Mouse (Mus musculus) c-Kit-positive CD71-positive TER-119-positive erythroid progenitor cells, embryonic 14.5 days (primary cell): Measurements from ENCODE around the gene Sirpa.

ENCODE experiments used
- DNase-seq: peaks from one replicate; pipeline ENCODE4 v3.0.0-alpha.2; 2013; ENCODE audit warnings: low spot score

The Sirpa gene

DNA sequence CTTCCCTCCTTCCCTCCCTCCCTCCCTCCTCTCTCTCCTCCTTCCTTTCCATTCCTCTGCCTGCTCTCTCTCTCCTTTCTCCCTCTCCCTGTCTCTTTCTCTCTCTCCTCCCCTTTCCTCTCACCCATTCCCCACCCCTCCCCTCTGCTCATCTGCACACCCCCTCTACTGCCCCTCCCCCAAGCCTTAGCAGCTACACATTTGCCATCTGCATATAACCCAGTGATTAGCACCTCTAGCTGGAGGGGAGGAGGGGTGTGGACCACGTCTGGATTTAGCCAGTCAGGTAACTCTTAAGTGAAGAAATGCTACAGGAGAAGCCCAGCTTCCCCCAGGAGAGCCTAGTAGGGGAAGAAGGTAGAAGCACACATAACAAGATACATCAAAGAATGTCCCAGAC is 7.7 kb upstream of the Sirpa start:
- DNase-seq: no peak

DNA sequence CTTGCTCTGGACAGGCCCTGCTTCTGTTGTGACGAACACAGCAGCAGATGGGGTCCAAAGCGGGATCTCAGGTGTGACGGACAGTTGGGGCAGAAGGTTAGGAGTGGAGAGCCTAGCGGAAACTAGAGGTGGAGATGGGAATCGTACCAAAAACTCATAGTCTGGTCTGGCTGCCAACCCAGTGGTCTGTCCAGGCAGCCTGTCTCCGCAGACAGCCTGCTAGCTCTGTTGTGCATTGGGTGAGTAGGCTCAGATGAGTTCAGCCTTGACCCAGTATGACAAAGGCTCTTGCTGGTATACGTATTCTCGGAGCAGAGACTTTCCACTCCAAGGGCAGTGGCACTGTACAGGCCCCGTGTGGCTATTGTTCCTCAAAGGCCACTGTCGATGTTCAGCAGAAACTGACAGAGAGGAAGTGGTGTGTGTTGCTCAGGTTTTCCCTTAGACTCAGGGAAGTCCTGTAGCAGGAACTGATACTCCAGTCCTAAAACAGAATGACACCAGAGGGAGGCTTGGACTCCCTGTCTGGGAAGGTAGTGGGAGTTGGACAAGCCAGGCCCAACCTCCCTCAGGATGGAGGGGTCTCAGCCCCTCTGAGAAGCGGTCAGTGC is 6.6 kb upstream of the Sirpa start:
- no peak for DNase-seq

DNA sequence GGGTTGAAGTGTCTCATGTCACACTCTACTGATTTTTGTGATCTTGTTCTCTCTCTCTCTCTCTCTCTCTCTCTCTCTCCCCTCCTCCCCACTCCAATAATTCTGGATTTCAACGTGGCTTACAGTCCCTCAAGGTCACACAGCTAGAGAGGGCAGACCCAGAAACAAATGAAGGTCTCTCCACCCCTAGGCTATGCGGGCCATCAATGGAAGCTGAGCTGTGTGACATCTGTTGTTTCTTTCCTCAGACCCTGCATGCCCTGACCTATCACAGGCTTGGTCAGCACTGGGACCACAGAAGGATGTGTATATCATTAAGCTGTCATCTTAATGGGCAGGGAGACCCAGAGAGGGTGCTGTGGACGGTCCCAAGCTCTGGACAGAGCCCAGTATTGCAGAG is 5.4 kb upstream of the Sirpa start:
- no peak for DNase-seq

DNA sequence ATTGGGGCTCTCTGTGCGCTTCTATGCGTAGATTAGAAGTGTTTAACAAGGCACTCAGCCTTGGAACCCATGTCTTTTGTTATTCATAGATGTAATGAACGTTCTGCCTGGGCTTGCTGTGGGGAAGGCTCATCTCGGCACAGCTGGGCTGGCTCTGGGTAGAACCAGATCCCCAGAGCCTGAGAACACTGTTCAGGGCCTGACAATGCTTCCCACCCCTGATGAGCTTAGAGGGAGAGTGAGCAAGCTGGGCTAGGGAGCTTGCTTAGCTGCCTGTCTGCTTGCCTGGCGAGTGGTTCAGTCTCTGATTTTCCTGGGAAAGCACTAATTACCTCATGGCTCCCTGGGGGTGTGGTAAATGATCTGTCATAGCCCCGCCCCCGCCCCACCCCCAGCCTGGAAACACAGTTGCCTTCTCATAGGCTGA is 4.8 kb upstream of the Sirpa start:
- DNase-seq: no peak

DNA sequence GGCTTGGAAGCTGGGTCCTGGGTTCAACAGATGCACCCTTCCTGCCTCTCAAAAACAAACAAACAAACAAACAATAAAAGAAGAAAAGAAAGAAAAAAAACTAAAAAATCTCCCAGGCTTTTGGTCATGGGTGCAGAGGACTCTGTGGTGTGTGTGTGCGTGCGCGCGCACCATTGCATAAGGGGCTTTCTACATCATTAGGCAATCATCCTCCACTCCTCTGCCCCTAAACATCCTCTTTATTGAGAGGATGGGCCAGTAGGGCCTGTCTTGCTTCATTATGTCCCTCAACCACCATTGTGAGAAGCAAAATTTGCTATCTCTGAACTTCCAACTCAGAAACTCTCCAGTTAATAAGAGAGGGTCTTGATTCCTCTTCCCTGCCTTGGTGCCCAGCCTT is 738 bp upstream of the Sirpa start:
- DNase-seq: no peak

DNA sequence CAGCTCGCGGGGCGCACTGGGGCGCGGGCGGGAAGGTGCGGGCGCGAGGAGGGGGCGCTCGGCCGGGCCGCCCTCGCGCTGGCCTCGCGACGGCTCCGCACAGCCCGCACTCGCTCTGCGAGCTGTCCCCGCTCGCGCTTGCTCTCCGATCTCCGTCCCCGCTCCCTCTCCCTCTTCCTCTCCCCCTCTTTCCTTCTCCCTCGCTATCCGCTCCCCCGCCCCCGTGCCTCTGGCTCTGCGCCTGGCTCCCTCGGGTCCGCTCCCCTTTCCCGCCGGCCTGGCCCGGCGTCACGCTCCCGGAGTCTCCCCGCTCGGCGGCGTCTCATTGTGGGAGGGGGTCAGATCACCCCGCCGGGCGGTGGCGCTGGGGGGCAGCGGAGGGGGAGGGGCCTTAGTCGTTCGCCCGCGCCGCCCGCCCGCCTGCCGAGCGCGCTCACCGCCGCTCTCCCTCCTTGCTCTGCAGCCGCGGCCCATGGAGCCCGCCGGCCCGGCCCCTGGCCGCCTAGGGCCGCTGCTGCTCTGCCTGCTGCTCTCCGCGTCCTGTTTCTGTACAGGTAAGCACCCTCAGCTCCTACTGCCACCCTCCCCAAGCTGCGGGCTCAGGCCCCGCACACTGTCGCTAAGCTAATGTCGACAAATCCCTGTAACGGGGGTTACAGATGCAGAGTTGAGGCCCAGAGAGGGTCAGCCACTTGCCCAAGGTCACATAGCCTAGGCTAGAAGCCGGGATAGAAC is 673 bp downstream of the Sirpa start:
- DNase-seq: no peak

DNA sequence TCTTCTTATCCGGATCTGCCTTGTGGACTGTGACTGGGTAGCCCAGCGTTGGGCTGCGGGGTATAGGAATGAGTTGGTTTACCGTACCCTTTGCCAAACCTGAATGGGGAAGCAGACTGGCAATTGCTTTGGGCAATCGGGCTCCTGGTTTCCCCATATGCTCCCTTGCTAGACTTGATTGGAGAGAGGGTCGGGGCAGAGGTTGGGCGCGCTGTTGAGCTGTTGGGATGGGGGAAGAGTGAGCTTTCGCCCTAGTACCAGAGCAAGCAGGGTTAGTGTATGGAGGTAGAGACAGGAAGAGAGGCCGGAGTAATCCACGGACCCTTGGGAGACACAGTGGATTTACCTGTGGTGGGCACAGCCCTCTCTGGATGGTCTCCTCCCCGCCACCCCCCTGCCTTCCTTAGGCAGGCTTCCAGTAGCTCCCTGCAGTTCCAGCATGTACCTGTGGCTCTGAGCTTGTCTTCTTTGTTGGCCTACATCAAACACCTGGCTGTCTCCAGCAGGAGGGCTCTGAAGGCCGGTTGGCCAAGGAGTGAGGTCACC is 1.3 kb downstream of the Sirpa start:
- no peak for DNase-seq

DNA sequence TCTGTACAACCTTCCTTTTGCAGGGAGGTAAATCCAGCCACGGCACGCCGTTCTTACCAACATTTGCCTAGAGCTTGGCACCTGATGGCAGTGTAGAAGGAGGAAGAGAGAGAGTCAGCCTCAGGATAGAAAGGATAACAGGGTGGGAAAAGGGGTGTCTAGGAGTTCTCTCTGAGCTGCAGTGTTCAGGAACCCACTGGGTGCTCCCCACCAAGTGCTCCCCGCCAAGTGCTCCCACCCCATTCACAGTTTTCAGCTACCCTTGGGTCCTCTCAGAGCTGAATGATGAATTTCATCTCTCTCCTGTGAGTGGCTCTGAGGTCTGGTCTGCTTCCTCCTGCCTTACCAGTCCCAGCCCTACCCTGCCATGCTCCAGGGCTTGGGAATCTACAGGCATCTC is 1.9 kb downstream of the Sirpa start:
- no peak for DNase-seq

DNA sequence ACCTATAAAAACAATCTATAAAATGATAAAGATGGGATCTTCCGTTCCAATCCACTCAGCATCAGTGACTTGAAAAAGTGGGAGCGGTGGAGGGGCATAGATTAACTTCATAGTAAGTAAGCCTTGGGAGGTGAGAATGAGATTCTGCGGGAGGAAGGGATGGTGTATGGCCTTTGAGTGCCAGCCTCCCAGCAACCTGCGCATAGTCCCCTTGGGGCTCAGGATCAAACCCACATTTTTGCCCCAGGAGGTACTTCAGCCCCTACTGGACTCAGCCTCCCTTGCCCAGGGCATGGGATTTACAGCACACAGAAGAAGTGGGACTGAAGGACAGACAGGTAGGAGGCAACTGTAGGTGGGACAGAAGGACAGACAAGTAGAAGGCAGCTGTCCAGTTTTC is 2.6 kb downstream of the Sirpa start:
- DNase-seq: no peak

DNA sequence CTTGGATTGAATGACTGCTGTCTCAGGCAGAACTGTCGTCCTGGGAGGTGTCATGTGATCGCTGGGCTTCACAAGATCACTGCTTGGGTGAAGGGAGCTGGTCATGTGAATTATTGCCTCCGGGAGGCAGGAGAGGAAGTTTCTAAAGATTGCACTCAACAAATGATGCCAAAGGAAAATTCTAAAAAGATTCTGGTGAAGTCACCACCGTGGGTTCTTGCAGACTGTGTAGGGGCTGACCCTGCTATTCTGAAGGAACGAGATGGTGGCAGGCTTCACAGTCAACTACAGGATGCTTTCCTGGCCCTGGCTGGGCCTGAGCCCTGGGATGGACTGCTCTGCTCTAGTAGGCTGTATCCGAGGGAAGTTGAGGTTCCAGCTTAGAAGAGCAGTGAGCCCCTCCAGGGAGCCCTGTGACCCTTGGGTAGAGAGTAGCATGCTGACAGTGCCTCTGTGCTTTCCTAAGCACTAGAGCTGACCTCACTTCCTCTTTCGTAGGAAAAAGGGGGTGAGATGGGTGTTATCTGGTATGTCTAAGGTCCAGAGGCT is 3.1 kb downstream of the Sirpa start:
- DNase-seq: no peak

DNA sequence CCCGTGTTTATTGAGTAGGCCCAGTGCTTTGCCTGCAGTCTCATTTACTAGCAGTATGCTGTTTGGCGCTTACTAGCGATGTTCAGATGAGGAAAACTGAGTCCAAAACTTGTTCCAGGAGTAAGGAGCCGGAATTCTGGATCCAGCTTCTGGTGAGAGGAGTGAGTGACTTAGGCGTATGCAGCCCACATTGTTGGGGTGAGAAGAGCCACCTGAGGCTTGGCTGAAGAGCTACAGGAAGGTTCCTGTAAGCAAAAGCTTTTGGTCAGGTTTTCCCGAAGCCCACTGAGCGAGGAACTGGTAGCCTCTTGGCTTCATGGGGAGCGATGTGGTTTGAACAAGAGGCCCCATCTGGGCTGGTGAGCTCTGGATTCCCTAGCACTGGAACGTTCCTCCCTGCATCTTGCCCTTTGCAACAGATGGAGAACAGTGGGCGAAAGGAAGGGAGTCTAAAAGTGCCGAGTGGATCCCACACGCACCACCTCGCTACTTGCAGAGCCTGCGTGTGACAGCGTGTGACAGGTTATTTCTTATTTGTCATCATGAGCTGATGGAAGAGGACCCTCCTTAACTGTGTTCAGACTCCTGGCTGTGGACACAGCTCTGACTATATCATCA is 4.0 kb downstream of the Sirpa start:
- DNase-seq: no peak

DNA sequence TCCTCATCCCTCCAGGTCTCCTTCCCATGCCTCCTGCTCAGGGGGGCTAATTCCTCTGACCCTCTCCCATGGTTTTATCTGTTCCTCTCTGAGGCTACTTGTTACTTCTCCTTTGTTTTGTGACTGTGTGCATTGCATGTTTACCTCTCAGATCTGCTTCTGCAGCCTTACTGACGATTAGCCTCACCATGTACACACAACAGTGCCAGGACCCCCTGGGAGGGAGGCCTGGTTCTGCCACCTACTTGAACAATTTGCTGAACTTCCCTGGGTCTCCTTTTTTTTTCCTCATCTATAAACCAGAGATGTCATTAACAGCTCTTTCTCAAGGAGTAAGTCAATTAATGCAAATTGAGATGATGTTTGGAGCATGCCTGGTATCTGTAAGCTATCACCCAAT is 4.9 kb downstream of the Sirpa start:
- no peak for DNase-seq

DNA sequence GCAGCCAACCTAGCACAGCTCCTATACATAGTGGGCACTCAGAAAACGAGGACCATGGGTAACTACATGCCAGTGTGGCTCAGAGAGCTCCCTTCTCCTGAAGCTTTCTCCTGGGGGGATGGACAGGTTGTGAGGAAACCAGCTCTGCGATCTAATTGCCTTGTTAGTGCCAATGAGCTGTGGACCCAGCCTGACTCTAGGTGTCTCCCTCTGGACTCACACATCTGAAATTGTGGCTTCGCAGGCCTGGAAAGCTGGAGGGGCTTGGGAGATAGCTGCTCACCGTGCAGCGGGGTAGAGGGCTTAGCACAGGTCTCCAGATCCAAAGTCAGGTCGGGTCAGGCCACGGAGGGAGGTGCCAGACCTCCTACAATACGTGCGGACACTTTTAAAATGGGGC is 5.5 kb downstream of the Sirpa start:
- no peak for DNase-seq

DNA sequence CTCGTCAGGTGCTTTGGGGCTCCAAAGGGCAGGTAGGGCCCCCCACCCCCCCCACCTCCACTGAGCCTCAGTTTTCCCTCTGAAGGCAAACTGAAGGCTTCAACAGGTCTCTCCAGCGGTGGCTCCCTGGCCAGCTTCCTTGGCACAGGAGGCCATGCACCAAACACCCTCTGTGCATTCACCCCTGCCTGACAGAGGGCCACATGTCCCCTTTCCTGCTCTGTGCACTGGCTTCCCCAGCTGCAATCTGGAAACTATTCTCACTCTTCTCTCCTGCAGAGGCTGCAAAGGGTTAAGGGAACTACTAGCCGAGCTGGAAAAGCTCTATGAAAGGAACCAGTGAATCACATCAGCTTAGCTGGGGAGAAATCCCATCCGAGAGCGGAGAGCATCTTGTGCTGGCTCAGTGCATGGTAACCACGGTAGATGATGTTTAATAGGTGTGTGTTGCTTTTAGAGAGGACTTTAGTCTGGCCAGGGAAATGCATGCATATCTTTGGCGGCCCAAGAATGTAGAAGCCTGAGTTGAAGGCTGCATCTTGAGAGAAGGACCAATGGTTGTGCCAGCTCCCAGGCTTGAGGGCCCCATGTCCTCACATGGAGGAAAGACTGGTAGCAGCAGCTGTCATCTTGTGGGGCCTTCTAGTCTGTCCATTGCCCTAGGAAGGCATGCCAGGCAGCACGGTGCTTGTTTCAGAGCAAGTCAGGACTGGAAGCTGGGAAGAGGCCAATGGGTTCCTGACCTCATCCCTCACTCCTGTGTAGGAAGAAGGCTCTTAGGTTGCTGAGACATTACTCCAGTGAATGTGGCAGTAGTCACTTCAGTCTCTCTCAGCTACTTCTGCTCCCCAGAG is 6.8 kb downstream of the Sirpa start:
- DNase-seq: no peak

DNA sequence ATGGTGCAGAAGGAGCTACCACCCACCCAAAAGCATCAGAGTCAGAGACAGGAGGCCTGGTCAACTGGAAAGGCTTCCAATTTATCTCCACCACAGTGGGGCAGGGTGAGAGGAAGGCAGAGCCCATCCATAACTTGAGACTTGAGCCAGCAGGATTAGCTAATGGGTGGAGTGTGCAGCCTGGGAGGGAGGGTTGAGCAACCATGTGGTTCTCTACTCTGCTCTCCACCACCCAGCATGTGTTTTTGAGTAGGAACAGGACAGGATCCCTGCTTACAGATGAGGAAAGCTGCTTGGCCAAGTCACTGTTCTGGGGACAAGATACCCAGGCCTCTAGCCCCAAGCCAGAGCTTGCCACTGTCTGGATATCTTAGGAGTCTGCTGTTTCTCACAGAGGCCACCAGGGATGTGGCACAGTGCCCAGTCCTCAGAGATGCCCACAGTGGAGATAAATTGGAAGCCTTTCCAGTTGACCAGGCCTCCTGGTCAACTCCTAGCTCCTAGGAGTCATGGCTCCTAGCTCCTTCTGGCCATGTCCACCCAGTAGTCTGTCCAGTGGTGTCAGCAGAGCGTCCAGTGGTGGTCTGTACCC is 8.5 kb downstream of the Sirpa start:
- no peak for DNase-seq

DNA sequence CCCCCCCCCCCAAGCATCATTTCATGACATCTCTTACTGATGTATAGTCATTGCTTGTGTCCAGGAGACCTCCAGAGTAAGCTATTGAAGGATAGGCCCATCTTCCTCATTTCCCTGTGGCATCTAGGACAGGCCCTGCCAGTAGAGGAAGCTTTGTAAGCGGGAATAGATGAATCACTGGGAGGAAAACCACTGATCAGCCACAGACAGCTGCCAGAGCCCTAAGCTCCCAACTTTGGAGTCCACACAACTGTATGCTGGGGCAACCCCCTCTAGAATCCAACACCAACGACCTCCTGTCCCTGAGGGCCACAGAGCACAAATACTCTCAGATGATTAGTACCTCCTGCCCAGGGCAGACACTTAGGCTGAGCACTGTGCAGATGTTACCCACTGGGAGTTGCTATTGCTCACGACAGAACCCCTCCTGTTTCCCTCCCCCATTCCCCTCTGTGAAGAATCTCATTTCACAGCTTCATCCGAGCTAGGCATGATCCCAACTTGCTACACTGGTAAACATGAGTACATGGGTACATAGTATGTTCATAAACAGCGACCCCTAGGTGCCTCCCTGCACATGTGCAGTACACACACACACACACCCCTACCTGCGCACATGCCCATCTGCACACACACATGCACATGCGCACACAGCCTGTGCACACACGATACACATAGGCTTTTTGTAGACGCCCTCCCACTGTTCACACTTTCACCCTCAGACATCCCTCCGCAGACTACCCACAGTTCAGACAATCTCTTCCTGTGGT is 9.4 kb downstream of the Sirpa start:
- DNase-seq: no peak

DNA sequence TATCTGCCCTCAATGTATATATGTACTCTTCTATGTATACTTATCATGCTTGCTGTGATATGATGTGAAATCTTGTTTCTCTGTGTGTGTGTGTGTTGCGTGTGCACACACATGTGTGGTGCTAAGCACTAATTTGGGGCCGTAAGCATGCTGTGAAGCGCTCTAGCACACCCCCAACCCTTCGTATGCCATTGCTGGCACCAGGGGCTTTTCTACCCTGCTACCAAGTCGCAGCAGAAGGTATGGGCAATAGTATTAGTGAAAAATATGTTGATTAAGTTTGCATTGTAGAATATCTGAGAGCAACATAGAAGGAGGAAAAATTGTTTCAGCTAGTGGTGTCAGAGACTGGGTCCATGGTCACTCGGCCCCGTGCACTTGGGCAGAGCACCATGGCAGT is 10.2 kb downstream of the Sirpa start:
- DNase-seq: no peak

DNA sequence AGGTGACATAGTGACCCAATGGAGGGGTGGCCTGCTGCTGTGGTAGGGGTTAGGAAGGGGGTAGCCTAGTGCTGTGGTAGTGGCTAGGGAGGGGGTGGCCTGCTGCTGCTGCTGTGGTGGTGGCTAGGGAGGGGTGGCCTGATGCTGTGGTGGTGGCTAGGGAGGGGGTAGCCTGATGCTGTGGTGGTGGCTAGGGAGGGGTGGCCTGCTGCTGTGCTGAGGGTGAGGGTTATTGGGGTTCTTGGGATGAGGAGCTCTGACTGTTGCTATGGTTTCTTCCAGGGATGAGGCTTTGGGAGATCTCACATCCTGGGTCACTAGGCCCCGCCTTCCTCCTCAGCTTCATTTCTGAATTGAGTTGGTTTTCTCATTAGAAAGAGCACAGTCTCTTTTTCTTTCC is 10.9 kb downstream of the Sirpa start:
- no peak for DNase-seq

DNA sequence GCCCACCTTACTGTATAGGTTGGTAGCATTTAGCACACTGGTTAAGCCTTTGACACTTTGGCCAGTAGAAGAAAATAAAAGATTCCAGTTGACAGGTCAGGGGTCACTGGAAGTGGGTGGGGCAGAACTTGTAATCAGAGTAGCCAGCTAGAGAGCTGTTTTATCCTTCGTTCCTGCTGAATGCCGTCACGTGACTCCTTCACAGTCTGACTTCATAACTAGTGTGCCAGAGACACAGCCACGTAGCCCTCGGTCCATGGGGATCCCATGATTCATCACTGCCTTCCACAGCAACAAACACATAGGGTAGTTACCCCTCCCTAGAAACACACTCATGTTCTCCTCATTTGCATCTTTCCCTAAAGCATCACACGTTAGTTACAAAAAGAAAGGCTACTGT is 11.4 kb downstream of the Sirpa start:
- no peak for DNase-seq

DNA sequence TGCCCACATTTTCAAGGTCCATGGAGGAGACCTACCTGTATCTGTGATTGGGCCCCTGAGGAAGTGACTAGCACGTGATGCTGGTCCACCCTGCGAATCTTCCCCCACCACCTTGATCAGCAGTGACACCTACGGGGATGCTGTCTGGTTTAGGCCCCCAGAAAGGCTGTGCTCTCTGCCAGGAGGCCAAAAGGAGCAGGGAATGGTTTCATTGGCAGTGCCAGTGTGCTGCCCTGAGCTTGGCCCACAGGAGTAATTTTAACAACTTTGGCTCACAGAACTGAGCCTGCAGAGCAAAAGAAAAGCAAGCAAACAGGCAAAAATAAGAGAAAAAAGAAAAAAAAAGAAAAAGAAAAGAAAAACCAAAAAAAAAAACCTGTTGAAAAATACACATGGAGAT is 13.2 kb downstream of the Sirpa start:
- DNase-seq: no peak

DNA sequence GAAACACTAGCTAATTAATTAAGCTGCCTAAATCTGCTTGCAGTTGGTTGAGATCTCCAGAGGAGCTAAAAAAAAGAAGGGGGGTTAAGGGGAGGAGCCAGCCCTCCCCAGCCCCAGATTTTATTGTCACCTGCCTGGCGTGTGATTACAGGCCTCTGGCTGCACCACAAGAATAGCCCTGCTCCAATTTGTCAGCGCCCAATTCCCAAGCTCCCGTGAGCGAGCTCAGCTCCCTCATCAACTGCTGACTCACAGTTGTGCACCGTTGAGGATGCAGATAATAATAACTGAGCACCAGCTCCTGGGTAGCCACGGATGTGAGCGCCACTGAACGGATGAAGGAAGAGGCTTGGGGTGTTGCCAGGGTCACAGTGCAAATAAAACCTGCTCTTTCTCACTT is 13.6 kb downstream of the Sirpa start:
- no peak for DNase-seq
